Mouse (Mus musculus): Measurements from ENCODE around the gene Fgd2.
"Not testable (repeated sequence)": the region's sequence is repeated elsewhere in the genome, so short reads cannot be mapped to it uniquely, and the experiment has no call there.

The Fgd2 gene

GRCm38 (mm10) chr17:29360761-29361221 is at the start of gene Fgd2:
Fgd2 (plus strand) TSS chr17:29360914.
- DNase-seq (ENCODE audit: low spot score) = no peak

- DNase-seq (ENCODE audit: low spot score) = no peak
These were observed 49.1 kb upstream of the Fgd2 start for GRCm38 (mm10) chr17:29311602-29312001.

GRCm38 (mm10) chr17:29312082-29312481 is 48.6 kb upstream of the Fgd2 start:
- DNase-seq (ENCODE audit: low spot score) = no peak

GRCm38 (mm10) chr17:29313300-29313699 is 47.4 kb upstream of the Fgd2 start:
- no peak for DNase-seq (ENCODE audit: low spot score)

- DNase-seq (ENCODE audit: low spot score) = no peak
These were observed 44.8 kb upstream of the Fgd2 start for GRCm38 (mm10) chr17:29315672-29316465.

- no peak for DNase-seq (ENCODE audit: low spot score)
These were observed 43.8 kb upstream of the Fgd2 start for GRCm38 (mm10) chr17:29316891-29317290.

- not testable (repeated sequence) for DNase-seq (ENCODE audit: low spot score)
These were observed 43.3 kb upstream of the Fgd2 start, which contains the start of gene Pi16 for GRCm38 (mm10) chr17:29317380-29317779. Pi16 (plus strand) TSS chr17:29317680.

GRCm38 (mm10) chr17:29318731-29319250 is 41.9 kb upstream of the Fgd2 start:
- DNase-seq (ENCODE audit: low spot score) = no peak

- DNase-seq (ENCODE audit: low spot score) = no peak
These were observed 41.2 kb upstream of the Fgd2 start for GRCm38 (mm10) chr17:29319476-29319875.

GRCm38 (mm10) chr17:29319881-29320639 is 40.7 kb upstream of the Fgd2 start:
- no peak for DNase-seq (ENCODE audit: low spot score)

- no peak for DNase-seq (ENCODE audit: low spot score)
These were observed 38.7 kb upstream of the Fgd2 start for GRCm38 (mm10) chr17:29321765-29322602.

GRCm38 (mm10) chr17:29322603-29322962 is 38.1 kb upstream of the Fgd2 start:
- DNase-seq (ENCODE audit: low spot score) = no peak

- no peak for DNase-seq (ENCODE audit: low spot score)
These were observed 37.1 kb upstream of the Fgd2 start for GRCm38 (mm10) chr17:29323625-29324024.

GRCm38 (mm10) chr17:29325831-29326230 is 34.9 kb upstream of the Fgd2 start:
- no peak for DNase-seq (ENCODE audit: low spot score)

- no peak for DNase-seq (ENCODE audit: low spot score)
These were observed 33.9 kb upstream of the Fgd2 start for GRCm38 (mm10) chr17:29326531-29327529.

GRCm38 (mm10) chr17:29327691-29328090 is 33.0 kb upstream of the Fgd2 start:
- DNase-seq (ENCODE audit: low spot score) = no peak

- DNase-seq (ENCODE audit: low spot score) = no peak
These were observed 30.5 kb upstream of the Fgd2 start for GRCm38 (mm10) chr17:29330221-29330620.

- no peak for DNase-seq (ENCODE audit: low spot score)
These were observed 29.9 kb upstream of the Fgd2 start for GRCm38 (mm10) chr17:29330671-29331410.

- no peak for DNase-seq (ENCODE audit: low spot score)
These were observed 28.5 kb upstream of the Fgd2 start for GRCm38 (mm10) chr17:29332186-29332685.
